Mouse (Mus musculus): Measurements from ENCODE around the gene Ddx52. TPM values are rescaled to one million over a fixed set of nuclear protein-coding genes. Genes with fewer than 3 reads are reported as not detected.

Gene Ddx52
- polyA plus RNA-seq, 1 experiment from 2014 or later, result 21.5 TPM

DNA sequence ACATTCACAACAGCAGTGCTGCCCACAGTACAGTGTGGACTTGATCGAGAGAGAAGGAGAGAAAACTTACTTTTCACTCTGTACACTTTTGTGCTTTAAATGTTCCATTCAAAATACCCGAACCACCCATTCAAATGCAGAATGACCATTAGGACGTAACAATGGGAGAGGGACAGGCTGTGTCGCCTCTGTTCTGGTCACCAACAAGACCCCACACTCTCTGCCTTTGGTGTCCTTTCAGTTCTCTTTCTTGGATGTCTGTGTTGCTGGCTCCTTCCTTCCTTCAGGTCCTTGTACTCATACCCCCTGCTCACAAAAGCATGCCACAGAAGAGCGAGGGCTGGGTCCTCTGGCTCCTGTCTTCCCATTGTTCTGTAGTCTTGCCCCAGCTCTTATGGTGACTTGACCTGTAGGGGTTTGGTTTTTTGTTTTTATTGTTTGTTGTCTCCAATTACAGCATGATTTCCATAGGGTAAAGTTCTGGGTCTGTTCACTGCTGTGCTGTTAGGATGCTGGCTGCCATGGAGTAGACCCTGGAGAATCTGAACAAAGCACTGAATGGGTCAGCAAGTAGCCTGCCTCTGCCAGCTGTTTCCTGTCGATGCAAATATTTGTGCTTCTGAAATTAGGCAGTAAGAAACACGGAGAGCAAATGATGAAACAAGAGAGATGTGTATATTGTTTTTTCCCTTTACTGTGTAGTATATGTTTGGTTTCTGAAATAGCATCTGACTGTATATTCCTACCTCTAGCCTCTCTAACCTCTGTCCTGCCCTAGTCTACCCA is 32.9 kb downstream of the Ddx52 start:
- DNase-seq (no peak), ATAC-seq (ENCODE audit: low read depth) (no peak)
- Histone ChIP-seq H3K27ac (no peak overlapping the region), H3K4me1 (replicated peaks) (peaks cover 22% of the 10 kb centered on the region), H3K9me3 (replicated peaks) (no peaks in the 10 kb centered on the region), H3K4me3 (replicated peaks) (no peak overlapping the region), H3K27me3 (no peaks in the 10 kb centered on the region), H3K4me2 (peak overlapping the region; percentile 42; the same call in 1 of the 2 replicates), H3K9ac (no peak overlapping the region), H3K36me3 (peaks cover 57% of the 10 kb centered on the region)
- 72% methylated on average over 7 of the region's 7 CpGs for WGBS (ENCODE audit: insufficient replicate concordance)

DNA sequence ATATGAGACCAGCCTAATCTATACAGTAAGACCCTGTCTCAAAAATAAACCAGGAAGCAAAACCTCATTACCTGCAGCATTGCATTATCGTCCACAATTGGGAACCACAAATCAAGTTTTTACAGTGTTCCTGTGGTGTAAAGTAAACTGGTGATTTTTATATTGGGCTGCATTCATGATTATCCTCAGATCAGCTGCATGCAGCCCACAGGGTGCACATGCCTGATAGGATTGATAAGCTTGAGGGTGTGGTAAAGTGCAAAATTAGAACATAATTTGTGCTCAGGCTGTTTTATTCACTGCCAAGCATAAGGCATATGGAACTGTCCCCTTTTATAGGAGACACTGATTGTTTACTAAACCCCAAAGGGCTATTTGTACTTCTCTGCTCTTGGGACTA is 33.6 kb downstream of the Ddx52 start:
- ATAC-seq (ENCODE audit: low read depth), result peak; percentile 76
- H3K27ac ChIP-seq, result no peak overlapping the region
- WGBS (ENCODE audit: insufficient replicate concordance), result 14% methylated on average over 1 of the region's 1 CpGs
- peak; percentile 18 for DNase-seq
- peak overlapping the region; percentile 42 for H3K4me2 ChIP-seq
- peaks cover 22% of the 10 kb centered on the region for H3K4me1 ChIP-seq (replicated peaks)
- H3K4me3 ChIP-seq (replicated peaks), result no peak overlapping the region
- no peak overlapping the region for H3K9ac ChIP-seq
- H3K36me3 ChIP-seq, result peaks cover 64% of the 10 kb centered on the region
- no peaks in the 10 kb centered on the region for H3K27me3 ChIP-seq
- H3K9me3 ChIP-seq (replicated peaks), result no peaks in the 10 kb centered on the region

DNA sequence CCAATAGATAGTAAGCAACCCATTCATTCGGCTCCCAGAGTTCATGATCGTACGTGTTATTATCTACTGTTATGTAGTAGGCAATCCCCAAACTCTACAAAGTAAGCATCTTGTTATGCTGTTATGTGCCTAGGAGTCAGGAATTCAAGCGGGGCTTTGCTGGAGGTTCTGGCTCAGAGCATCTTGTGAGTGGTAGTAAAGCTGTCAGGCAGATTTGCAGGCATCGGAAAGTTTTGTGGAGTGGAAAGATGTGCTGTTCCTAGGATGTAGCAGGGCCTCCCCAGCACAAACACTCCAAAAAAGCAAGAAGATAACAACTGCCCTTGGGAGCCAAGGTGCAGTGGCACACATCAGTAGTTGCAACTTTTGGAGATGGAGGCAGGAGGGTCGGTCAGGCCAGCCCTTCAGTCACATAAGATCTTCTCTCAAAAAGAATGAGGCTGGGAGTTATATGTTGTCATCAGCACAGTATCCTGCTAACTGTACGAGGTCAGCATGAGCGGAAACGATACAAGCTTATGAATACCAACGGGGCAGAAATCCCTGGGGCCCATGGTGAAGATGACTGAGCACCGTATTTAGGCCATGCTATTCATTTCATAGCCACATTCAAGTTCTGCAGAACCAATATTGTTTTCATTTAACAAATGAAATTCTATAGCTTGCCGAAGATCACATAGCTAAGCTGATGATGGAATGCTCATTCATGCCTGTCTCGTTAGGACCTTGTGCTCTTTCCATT is 34.5 kb downstream of the Ddx52 start:
- Histone ChIP-seq H3K4me3 (replicated peaks) (no peak overlapping the region), H3K27ac (no peak overlapping the region), H3K36me3 (peaks cover 65% of the 10 kb centered on the region), H3K9ac (no peak overlapping the region), H3K9me3 (replicated peaks) (no peaks in the 10 kb centered on the region), H3K4me2 (no peak overlapping the region), H3K27me3 (no peaks in the 10 kb centered on the region), H3K4me1 (replicated peaks) (peaks cover 22% of the 10 kb centered on the region)
- 86% methylated on average over 13 of the region's 13 CpGs for WGBS (ENCODE audit: insufficient replicate concordance)
- no peak for DNase-seq
- no peak for ATAC-seq (ENCODE audit: low read depth)

DNA sequence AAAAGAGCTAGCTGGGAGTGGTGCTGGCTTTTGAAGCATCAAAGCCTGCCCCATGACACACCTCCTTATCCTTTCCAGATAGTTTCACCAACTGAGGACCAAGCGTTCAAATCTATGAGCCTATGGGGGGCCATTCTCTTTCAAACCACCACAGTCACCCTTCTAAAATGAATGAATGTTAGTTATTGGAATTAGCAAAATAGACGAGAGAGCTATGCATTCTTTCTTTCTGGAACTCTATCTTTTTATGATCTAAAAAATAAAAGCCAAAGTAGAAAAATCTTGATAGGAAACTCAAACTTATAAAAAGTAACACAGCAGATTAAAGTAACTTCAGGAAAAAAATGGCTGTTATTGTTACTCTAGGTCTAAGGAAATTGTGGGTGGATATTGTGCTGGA is 35.9 kb downstream of the Ddx52 start:
- Histone ChIP-seq H3K4me1 (replicated peaks) (peaks cover 22% of the 10 kb centered on the region), H3K9ac (no peak overlapping the region), H3K36me3 (peaks cover 71% of the 10 kb centered on the region), H3K4me2 (no peak overlapping the region), H3K27me3 (no peaks in the 10 kb centered on the region), H3K9me3 (replicated peaks) (no peaks in the 10 kb centered on the region), H3K27ac (no peak overlapping the region), H3K4me3 (replicated peaks) (no peak overlapping the region)
- ATAC-seq (ENCODE audit: low read depth) (no peak), DNase-seq (no peak)
- 77% methylated on average over 2 of the region's 2 CpGs for WGBS (ENCODE audit: insufficient replicate concordance)

DNA sequence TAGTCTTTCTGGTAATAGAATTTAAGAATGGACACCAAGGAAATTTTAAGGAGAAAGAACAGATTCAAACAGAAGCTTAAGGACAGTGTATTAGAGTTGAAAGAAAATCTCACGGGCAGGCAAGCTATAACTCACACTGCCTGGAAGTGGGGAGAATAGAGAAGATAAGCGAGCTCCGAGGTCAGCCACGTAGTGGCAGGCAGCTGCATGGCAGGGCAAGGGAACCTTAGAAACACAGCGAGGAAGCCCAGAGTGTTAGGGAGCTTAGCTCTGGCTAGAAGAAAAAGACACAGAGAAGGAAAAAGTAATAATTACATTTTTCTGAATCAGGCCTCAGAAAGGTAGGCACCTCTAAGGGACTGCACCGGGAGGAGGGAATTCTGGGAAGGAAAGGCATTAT is 38.1 kb downstream of the Ddx52 start:
- ATAC-seq (ENCODE audit: low read depth) (no peak), DNase-seq (no peak)
- Histone ChIP-seq H3K27ac (no peak overlapping the region), H3K4me1 (replicated peaks) (peaks cover 14% of the 10 kb centered on the region), H3K36me3 (peaks cover 67% of the 10 kb centered on the region), H3K27me3 (no peaks in the 10 kb centered on the region), H3K9ac (no peak overlapping the region), H3K9me3 (replicated peaks) (no peaks in the 10 kb centered on the region), H3K4me3 (replicated peaks) (no peak overlapping the region), H3K4me2 (no peak overlapping the region)
- 74% methylated on average over 6 of the region's 6 CpGs for WGBS (ENCODE audit: insufficient replicate concordance)

DNA sequence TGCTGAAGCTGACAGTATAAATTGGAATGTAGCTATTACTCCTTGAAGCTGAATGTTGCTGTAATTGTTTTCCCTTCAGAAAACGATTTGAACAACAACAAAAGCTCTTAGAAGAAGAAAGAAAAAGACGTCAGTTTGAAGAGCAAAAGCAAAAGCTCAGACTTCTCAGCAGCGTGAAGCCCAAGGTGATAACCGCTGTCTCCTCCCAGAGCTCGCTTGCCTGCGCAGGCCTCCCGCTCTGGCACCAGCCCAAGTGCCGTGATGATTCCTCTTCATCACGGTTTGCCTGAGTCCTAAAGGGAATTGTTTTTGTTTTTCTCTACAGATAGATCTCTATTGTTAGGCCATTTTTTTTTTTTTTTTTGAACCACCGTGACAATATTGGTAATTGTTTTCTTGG is 39.5 kb downstream of the Ddx52 start:
- no peak for DNase-seq
- H3K4me3 ChIP-seq (replicated peaks), result no peak overlapping the region
- no peaks in the 10 kb centered on the region for H3K9me3 ChIP-seq (replicated peaks)
- peaks cover under 1% of the 10 kb centered on the region for H3K4me1 ChIP-seq (replicated peaks)
- no peak for ATAC-seq (ENCODE audit: low read depth)
- H3K36me3 ChIP-seq, result peaks cover 76% of the 10 kb centered on the region
- no peak overlapping the region for H3K27ac ChIP-seq
- no peak overlapping the region for H3K4me2 ChIP-seq
- H3K27me3 ChIP-seq, result no peaks in the 10 kb centered on the region
- 83% methylated on average over 10 of the region's 10 CpGs for WGBS (ENCODE audit: insufficient replicate concordance)
- H3K9ac ChIP-seq, result no peak overlapping the region

DNA sequence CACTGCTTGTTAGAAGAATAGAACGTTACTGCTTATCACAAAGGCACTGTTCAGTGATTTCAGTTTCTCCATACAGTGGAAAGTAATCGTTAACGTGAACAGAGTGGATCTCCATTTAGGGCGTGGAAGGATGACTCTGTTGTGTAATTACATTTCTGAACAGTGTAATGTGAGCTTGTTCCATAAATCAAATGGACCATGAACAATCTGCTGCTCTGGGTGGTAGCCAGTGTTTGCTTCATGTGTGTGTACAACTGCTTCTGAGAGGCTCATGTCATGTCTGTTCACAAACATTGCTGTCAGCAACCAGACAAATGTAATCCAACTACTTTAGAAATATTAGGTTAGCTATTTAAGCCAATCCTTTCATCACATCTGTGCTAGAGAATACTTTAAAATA is 49.8 kb downstream of the Ddx52 start:
- ATAC-seq (ENCODE audit: low read depth) (no peak), DNase-seq (no peak)
- H3K4me1 ChIP-seq (replicated peaks), result no peaks in the 10 kb centered on the region
- H3K36me3 ChIP-seq, result peaks cover 83% of the 10 kb centered on the region
- 68% methylated on average over 4 of the region's 4 CpGs for WGBS (ENCODE audit: insufficient replicate concordance)
- H3K27ac ChIP-seq, result no peak overlapping the region
- H3K9me3 ChIP-seq (replicated peaks), result no peaks in the 10 kb centered on the region
- no peak overlapping the region for H3K9ac ChIP-seq
- H3K4me3 ChIP-seq (replicated peaks), result no peak overlapping the region
- H3K27me3 ChIP-seq, result no peaks in the 10 kb centered on the region
- no peak overlapping the region for H3K4me2 ChIP-seq

DNA sequence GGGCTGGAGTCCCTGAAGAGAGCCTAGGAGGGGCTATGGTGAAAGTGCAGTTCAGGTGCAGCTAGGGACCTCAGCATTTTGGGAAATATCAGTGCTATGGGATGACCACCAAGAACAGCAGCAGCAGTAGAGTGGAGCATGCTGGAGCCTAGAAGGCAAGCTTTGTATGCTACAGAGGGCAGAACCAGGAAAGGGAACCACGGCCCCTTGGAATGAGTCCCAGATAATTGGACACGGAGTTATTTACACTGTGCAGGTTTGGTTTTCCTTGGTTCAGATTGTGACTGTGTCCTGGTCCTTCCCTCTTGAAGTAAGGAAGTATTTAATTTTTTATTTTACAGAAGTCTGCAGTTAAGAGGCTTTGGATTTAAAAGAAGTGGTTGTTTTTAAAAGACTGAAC is 51.6 kb downstream of the Ddx52 start:
- Histone ChIP-seq H3K27ac (no peak overlapping the region), H3K4me1 (replicated peaks) (no peaks in the 10 kb centered on the region; the same call in 1 of the 2 replicates), H3K9me3 (replicated peaks) (no peaks in the 10 kb centered on the region), H3K4me3 (replicated peaks) (no peak overlapping the region), H3K9ac (no peak overlapping the region), H3K27me3 (no peaks in the 10 kb centered on the region), H3K4me2 (no peak overlapping the region), H3K36me3 (peaks cover 86% of the 10 kb centered on the region)
- ATAC-seq (ENCODE audit: low read depth) (no peak), DNase-seq (no peak)
- 83% methylated on average over 2 of the region's 2 CpGs for WGBS (ENCODE audit: insufficient replicate concordance)

DNA sequence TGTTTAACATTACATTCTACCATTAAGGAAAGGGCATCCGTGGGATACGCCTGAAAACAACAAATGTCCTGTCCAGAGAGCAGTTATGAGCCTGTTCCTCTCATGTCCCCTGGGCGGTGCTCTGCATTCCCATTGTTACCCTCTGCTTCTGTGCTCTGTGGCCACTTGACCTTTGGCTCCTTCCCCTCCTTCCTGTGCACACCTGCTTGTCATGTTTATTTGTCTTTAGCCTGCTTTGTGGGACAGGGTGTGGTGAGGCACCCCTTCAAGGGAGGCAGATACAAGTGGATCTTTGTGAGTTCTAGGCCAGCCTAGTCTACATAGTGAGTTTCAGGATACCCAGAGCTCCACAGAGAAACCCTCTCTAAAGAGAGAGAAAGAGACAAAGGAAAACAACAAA is 52.6 kb downstream of the Ddx52 start:
- Histone ChIP-seq H3K4me2 (no peak overlapping the region), H3K4me1 (replicated peaks) (no peaks in the 10 kb centered on the region; the same call in 1 of the 2 replicates), H3K27me3 (no peaks in the 10 kb centered on the region), H3K27ac (no peak overlapping the region), H3K36me3 (peaks cover 87% of the 10 kb centered on the region), H3K9me3 (replicated peaks) (no peaks in the 10 kb centered on the region), H3K9ac (no peak overlapping the region), H3K4me3 (replicated peaks) (no peak overlapping the region)
- WGBS (ENCODE audit: insufficient replicate concordance), result 84% methylated on average over 3 of the region's 3 CpGs
- DNase-seq (no peak), ATAC-seq (ENCODE audit: low read depth) (no peak)

DNA sequence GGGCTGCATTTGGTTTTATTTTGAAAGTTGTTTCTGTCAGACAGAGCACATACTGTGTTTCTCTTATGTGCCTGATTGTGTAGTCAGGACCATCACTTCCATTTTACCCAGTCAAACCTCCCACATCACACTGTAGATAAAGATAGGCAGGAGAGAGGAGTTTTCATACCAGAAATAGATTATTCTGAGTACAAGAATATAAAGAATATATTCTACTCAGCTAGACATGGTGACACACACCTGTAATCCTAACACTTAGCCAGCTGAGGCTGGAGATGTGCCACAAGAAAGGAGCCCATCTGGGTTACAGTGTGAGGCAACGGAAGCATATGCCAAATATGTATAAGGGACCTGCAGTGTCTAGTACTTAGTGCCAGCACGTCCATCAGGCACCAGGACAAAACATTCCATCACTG is 53.7 kb downstream of the Ddx52 start:
- no peak for DNase-seq
- peaks cover 84% of the 10 kb centered on the region for H3K36me3 ChIP-seq

DNA sequence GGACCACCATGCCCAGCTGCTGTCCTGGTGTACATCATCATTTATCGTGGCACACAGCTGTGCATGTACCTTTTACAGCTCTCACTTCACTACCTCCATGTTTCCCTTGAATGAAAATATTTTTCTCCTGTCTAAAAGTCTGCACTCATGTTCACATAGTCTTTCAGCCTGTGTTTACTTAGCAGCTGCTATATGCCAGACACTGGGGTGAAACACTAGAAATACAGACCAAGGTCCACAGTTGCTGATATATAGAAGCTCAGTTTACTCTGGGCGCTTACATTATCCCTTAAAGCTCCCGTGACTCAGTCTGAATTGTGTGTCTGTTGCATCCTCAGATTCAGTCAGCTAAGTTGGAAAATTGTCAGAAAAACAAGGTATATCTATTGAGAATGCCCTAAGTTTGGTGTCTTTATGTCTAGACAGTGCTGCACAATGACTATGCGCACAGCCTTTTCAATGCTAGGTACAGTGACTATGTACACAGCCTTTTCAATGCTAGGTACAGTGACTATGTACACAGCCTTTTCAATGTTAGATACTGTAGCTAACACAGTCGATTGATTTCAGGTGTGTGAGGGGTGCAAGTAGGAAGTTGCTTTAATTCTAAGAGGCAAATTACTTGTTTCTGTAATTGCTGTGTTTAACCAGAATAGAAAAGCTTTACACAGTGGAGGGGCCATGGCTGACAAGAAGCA is 55.5 kb downstream of the Ddx52 start:
- Histone ChIP-seq H3K4me2 (no peak overlapping the region), H3K4me3 (replicated peaks) (no peak overlapping the region), H3K4me1 (replicated peaks) (no peaks in the 10 kb centered on the region; the same call in 1 of the 2 replicates), H3K27ac (0 out of 2 replicates have a peak overlapping the region, but pooled peaks have one; percentile 44), H3K36me3 (peaks cover 83% of the 10 kb centered on the region), H3K9ac (no peak overlapping the region), H3K9me3 (replicated peaks) (no peaks in the 10 kb centered on the region), H3K27me3 (no peaks in the 10 kb centered on the region)
- DNase-seq, result no peak
- WGBS (ENCODE audit: insufficient replicate concordance), result 73% methylated on average over 5 of the region's 5 CpGs
- ATAC-seq (ENCODE audit: low read depth), result peak; percentile 34; the same call in 1 of the 2 replicates

More for the DNA sequence above, 53.7 kb downstream of the Ddx52 start:
- Histone ChIP-seq H3K27ac (no peak overlapping the region), H3K27me3 (no peaks in the 10 kb centered on the region), H3K4me1 (replicated peaks) (no peaks in the 10 kb centered on the region; the same call in 1 of the 2 replicates), H3K9ac (no peak overlapping the region), H3K4me3 (replicated peaks) (no peak overlapping the region), H3K4me2 (no peak overlapping the region), H3K9me3 (replicated peaks) (no peaks in the 10 kb centered on the region)
- 77% methylated on average over 2 of the region's 2 CpGs for WGBS (ENCODE audit: insufficient replicate concordance)
- ATAC-seq (ENCODE audit: low read depth), result no peak

Data from liver, embryonic 13.5 days (tissue).